Mouse (Mus musculus): ENCODE data around the gene Sfrp4. TPM values are rescaled to one million over a fixed set of nuclear protein-coding genes. Genes with fewer than 3 reads are reported as not detected.

Sfrp4 gene
- polyA plus RNA-seq (2017; shearing (Covaris generic)): under 1 TPM in 1 of 2 experiments, not detected in 1; 0.07 TPM

DNA sequence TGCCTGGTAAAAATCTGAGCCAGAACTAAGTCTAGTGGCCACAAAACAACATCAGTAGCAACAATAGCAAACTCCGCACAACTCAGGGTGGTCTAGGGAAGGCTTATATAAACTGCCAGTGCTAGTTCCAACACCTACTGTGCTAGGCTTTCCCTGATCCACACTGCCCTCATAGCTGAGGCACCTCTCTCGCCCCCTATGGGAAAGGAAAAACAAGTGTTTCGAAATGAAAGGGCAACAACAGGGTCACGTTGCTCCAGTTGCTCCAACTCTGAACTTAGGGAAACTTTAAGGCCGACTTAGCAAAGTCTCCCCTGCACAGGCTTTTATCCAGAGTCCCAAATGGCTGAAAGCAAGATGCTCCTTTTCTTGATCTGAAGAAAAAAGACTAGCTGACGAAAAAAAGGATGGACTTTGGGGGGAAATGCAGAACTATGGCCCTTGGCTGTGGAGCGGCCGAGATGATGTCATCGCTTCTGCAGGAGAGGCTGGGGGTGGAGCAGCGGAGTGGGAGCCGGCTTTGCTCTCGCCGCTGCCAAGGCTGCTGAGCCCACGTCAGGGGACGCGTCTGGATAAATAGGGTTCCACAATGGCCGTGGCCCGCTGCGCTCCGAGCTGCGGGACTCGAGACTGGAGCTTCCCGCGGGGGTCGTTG is at the start of gene Sfrp4:
TSS of gene Sfrp4 (plus strand) at position 532 of the 655 bp plus-strand sequence.

DNA sequence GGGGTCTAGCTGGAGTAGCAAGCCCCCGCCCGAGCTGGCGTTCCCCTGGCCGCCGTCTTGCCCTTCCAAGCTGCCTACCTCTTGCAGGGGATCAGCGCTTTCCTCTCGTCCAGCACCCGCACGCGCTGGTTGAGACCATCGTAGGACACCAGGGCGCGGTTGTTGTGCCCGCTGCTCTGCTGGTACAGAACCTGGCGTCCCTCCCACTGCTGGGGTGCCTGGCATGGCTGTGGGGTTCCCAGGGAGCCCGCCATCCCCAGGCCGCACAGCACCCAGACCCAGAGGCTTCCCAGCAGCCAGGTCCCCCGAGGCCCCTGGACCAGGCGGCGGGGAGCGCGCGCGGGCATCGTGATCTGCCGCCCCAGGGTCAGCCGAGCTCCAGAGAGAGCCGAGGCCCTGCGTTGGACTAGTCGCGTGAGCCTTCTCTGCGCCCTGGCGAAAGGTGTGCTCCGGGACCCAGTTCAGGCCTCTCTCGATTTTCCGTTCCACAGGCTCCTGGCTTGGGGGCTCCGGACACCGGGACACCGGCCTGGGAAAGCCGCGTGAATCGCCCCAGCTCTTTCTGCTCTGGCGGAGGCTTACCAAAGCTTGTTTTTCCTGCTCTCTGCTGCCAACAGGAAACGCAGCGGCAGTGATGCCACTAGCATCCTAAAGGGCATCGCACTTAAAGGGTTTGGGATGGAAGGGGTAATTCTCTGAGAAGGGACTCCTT is 3.5 kb upstream of the Sfrp4 start, which contains the start of gene Epdr1:
TSS of gene Epdr1 (minus strand) at position 712 of the 712 bp plus-strand sequence.

Other genes with a start within 250 kb of the Sfrp4 start
- 10 to 100 TPM; 51.4 to 53.2 TPM for gene Stard3nl, start 227.3 kb upstream of the Sfrp4 start, polyA plus RNA-seq (2017; shearing (Covaris generic))
- gene Epdr1, start 3.2 kb upstream of the Sfrp4 start, polyA plus RNA-seq (2017; shearing (Covaris generic)): under 1 TPM; 0.39 to 0.71 TPM
- under 1 TPM in 1 of 2 experiments, not detected in 1; 0.11 TPM for gene Nme8, start 74.7 kb downstream of the Sfrp4 start, polyA plus RNA-seq (2017; shearing (Covaris generic))
- under 1 TPM in 1 of 2 experiments, not detected in 1; 0.62 TPM for gene Gpr141, start 201.2 kb downstream of the Sfrp4 start, polyA plus RNA-seq (2017; shearing (Covaris generic))

Measured in activated CD4-positive, CD25-positive, alpha-beta regulatory T cell (primary cell).